Mouse (Mus musculus): ENCODE measurements around the gene Ccdc124.
"Not testable (repeated sequence)": the region's sequence is repeated elsewhere in the genome, so short reads cannot be mapped to it uniquely, and the experiment has no call there.

The Ccdc124 gene

DNA sequence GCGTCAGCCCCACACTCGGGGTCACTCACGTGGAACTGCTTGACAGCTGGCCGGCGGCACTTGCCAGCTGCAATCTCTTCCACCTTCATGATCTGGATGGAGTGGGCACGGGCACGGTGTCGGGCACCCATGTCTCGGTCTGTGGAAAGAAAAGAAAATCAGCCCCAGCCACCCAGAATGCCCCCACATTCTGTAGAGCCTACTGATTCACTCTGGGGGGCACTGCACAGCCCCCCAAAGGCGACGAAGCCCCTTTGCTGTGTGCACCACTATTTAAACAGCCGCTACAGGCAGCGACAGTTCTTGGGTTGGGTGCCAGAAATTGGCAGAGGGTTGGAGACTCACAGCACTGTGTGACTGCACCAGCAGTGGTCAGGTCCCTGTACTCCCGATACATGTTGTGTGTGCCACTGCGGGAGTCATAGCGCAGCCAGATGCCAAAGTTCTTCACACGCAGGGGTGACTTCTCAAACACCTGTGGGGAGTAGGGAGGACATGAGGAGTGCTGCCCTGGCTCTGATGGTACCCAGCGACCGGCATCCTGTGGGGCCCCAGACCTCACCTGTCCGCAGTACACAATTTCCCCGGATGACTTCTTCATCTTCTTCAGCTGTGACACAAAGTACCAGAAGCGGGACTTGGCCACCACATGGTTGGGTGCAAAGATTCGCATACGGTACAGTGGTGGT is 22.0 kb upstream of the Ccdc124 start:
- not testable (repeated sequence) for DNase-seq (ENCODE audit: inconsistent age in 2 of 2, low spot score in 1 of 2)

DNA sequence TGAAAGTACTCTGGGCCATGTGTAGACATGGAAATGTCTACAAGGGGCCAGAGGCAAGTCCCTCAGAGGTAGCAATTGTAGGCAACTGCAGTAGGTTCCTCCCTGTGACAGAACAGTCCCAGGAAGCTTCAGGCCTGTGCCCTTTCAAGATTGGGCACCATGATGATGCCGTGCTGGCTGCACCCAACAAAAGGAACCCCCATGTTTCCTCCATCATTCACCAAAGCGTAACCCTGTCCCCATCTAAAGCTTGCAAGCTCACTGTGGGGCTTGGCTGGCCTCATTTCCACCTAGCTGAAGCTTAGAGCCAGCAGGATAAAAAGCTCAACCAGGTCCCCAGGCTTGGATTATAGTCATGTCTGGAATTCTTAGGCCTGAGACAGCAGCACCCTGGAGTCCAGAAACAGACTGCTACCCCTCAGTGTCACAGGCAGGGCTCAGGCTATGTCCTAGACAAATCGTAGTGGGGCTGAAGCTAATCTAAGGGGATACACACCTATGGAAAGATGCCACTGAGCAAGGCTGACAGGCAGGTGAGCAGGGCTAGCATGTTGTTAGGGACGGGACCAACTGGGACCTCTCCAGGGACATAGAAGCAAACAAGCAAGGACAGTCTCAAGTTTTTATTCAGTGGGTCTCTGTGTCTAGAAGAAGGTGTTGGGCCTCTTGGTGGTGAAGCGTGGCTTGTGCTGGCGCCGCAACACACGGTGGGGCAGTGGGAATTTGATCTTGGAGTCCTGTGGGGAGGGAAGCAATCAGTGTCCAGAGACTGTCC is 21.2 kb upstream of the Ccdc124 start:
- DNase-seq (ENCODE audit: inconsistent age in 2 of 2, low spot score in 1 of 2): no peak

DNA sequence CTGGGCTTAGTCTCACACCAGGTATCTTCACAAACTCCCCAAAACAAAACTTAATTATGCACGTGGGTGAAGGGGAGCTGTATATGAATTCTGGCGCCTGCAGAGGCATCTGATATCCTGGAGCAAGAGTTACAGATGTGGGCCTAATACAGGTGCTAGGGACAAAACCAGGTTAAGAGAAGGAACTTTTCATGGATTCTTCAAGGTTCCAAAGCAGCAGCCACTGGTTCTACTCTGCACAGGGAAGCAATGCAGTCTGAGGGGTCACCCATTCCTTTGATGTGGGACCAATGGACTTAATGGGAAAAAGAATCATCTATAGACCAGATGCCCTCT is 20.6 kb upstream of the Ccdc124 start:
- DNase-seq (ENCODE audit: inconsistent age in 2 of 2, low spot score in 1 of 2): no peak

DNA sequence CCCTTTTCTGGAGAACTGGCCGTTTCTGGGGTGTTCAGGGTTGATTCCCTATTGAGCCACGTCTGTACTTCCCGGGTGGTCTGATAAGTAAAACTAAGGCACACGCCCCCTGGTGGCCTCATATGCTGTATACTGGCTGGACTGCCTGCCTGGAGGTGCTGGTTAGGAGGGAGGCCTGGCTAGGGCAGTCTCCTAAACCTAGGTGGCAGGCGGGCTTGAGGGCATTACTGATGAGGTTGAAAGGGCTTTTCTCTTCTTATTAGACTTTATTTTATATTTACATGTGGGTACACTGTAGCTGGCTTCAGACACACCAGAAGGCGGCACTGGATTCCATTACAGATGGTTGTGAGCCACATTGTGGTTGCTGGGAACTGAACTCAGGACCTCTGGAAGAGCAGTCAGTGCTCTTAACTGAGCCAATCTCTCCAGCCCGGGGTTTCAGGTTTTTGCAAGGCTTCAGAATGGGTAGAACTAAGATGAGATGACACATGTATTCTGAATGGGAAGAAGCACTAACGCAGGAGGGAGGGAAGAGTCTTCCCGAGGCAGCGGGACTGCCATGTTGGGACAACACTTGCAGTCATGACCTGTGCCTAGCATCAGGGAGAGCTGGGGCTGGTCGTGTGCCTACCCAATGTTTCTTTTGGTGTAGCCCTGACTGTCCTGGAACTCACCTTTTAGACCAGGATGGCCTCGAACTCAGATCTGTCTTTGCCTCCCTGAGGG is 20.1 kb upstream of the Ccdc124 start:
- peak; percentile 66 to 86 for DNase-seq (ENCODE audit: inconsistent age in 2 of 2, low spot score in 1 of 2)

DNA sequence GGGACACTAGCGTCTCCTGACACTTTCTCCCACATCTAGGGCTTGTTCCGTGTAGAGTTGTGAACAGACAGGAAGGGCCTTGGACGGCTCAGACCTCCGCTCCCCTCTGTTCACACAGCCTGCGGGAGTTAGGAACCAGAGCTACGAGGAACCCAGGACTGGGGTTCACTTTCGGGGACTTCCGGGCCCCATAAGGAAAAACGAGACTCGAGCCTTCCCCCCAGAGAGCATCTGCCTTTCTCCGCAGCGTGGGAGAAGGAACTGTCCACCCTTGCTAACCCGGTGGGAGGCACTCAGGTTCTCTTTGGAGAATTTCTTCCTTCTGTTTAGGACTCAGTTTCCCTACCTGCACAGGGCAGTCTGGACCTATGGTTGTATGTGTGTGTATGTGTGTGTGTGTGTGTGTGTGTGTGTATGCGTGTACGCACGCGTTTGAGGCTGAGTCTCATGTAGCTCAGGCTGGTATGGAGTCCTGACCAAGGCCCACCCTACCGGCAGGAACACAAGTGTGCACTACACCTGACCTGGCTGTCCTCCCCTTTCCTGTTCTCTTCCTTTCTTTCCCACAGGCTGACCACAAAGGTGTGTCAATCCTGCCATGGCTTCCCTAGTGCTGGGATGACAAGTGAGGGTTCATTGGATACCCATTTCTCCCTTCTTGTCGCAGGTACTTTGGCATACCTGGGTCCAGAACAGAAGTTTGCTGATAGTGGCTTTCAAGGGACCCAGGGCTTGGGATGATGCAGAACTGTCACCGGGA is 19.3 kb upstream of the Ccdc124 start:
- DNase-seq (ENCODE audit: inconsistent age in 2 of 2, low spot score in 1 of 2): no peak

DNA sequence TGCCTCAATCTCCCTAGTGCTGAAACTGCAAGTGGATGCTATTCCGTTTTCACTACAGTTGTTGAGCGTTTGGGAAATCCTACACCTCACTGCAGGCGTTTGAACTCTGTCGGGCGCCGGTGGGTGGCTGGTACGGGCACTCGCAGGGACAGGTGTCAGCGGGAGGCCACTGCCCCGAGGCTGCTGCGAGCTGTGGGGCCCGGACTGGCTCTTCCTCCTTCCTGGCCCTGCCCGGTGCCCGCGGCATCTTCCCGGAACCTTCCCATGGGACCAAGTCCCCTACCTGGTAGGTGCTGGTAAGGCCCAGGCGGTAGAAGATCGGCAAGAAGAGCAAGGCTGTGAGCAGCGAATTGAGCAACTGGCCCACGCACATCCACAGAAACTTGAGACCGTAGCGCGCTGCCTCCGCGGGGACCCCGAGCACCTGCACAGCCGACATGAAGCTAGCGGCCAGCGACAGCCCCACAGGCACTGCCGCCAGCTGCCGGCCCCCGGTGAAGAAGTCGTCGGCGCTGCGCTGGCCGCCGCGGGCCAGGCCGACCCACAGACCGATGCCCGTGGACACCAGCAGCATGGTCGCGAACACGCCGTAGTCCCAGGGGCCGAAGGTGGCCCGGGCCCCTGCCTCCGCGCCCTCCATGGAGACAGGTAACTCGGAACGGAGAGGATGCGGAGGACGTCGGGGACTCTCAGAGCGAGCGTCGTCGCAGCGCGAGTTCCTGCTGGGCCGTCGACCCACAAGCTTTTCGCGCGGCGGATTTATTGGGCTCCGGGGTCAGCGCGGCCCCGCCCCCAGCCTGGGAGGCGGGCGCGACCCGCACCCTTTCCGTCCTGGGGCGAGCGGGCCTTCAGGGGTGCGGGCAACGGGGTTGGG is 18.5 kb upstream of the Ccdc124 start, which contains the start of gene Slc5a5:
TSS of gene Slc5a5 (minus strand) at position 736 of the 874 bp plus-strand sequence.
- DNase-seq (ENCODE audit: inconsistent age in 2 of 2, low spot score in 1 of 2): peak in 1 of 2 experiments; percentile 45

DNA sequence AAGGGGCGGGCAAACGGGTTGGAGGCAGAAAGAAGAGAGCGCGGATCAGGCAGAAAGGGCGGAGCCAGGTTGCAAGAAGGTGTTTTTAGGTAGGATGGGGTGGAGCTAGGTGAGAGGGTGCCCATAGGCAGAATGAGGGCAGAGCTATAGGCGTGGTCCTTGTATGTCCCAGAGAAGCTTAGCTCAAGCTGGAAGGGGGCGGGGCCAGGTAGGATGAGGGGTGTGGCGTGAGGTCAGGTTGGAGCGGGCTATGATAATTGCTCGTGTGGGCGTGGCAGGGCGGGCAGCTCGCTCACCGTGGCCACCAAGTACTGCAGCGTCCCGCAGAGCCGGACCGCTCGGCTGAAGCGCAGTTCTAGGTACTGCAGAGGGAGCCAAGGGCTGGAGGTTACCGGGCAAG is 17.6 kb upstream of the Ccdc124 start:
- DNase-seq (ENCODE audit: inconsistent age in 2 of 2, low spot score in 1 of 2): peak in 1 of 2 experiments; percentile 28

DNA sequence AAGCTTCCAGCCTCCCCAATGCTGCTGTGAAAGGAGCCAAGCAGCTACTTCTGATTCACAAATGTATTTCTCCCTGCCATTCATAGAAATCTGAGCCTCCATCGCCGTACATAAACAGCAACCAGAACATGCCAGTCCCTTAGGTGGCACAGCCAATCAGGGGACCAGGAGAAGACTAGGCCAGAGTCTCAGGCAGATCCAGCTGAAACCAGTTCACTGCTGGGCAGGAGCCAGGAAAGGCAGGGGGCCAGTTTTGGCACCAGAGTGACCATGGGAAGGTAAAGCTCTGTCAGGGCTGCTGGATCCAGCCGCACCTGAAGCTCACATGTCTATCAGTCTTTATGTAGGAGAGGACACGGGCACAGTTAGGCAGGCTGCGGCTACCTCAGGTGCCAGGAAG is 16.9 kb upstream of the Ccdc124 start:
- DNase-seq (ENCODE audit: inconsistent age in 2 of 2, low spot score in 1 of 2): no peak

DNA sequence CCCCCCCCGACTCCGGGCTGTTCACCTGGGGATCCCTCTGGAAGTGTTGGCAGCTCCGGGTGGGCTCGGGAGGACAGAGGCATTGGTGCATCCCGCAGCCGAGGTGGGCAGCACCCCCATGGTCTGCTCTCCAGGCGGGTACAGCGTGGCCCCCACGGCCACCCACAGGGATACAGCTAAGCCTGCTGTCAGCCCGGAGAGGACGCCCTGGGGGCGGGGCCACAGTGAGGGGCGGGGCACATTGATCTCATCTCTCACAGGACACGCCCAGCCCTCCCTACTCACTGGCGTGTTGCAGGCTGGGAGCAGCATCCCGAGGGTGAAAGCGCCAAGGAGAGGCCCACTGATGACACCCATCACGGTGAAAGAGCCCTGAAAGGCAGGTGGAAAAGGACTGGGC is 13.9 kb upstream of the Ccdc124 start:
- peak in 1 of 2 experiments; percentile 61 for DNase-seq (ENCODE audit: inconsistent age in 2 of 2, low spot score in 1 of 2)

DNA sequence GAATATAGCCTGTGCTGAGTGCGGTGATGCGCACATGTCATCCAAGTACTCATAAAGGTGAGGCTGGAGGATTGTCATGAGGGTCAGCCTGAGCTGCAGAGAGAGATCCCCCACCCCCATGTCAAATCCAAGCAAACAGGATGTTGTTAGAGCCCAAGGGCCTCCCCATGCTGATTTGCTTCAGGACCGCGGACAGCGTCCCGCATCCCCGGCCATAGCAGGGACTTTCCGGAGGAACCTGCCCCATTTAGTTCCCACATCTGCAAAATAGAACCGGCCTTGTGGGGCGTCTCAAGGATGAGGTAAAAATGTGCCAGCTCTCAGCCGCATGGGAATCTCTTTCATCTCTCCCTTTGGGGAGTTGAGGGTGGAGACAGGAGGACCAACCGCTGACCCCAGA is 11.9 kb upstream of the Ccdc124 start:
- DNase-seq (ENCODE audit: inconsistent age in 2 of 2, low spot score in 1 of 2): peak in 1 of 2 experiments; percentile 56

DNA sequence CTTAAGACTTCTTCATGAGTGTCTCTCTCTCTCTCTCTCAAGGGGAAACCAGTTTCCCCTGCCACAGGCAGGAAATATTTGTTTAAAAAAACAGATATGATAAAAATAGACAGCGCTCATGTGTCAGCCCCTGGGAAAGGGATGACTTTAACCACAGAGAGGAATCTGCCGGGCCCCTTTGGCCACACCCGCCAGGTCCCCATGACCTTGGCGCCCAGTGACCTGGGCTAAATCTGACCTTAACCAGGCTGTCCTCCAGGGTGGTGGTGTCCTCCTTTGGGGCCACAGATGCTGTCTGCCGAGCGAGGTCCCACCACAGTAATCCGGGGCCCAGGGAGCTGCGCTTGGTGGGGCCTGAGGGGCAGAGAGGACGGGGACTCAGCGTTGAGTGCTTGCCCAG is 10.9 kb upstream of the Ccdc124 start:
- DNase-seq (ENCODE audit: inconsistent age in 2 of 2, low spot score in 1 of 2): no peak

DNA sequence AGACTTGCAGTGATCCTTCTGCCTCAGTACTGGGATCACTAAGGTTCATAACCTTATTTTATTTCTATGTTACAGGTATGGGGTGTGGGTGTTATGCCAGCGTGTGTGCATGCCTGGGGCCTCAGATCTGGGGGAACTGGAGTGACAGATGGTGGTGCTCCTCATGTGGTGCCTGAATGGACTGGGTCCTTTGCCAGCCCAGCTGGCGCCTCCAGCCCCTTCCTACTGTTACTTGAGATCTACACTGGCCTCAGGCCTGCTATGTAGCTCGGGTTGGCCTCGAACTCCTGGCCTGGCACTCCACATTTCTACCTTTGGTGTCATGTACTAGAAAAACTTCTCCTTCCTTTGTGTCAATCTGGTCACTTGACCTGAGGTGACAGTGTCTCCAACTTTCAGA is 10.5 kb upstream of the Ccdc124 start:
- DNase-seq (ENCODE audit: inconsistent age in 2 of 2, low spot score in 1 of 2): no peak

DNA sequence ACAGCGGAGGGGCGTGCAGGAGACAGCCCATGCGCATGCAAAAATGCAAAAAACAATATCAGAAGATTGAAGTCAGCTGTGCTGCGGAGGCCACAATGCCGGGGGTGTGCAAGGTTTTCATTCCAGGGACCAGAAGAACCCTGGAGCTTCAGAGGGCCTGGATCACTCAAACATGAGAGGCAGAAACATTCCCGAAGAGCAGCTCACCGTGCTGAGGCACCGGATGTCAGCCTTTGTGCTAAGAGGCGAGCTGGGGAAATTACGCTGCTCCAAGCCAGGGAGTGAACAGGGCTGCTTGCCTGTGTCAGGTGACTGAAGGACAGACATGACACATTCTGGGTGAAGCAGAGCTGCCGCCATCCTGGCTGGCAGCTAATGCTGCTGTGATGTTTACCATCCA is 6.8 kb upstream of the Ccdc124 start:
- DNase-seq (ENCODE audit: inconsistent age in 2 of 2, low spot score in 1 of 2): peak in 1 of 2 experiments; percentile 34

DNA sequence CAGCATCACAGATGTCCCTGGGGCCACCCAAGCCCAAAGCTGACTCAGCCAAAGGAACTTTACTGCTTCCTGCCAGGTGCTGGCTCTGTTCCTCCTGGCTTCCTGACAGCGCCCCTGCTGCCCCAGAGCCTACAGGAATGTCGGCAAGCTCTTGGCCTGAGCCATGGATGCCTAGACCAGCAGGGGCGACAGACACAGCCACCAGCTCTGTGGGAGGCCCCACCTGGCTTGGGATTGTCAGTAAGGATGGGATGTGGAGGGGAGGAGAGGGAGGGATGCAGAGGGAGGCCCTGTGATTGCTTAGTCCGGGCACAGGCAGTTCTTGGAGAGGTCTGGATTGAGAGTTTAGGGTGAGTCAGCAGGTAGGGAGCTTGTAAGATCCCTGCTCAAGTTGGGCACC is 6.4 kb upstream of the Ccdc124 start:
- peak; percentile 42 to 58 for DNase-seq (ENCODE audit: inconsistent age in 2 of 2, low spot score in 1 of 2)

DNA sequence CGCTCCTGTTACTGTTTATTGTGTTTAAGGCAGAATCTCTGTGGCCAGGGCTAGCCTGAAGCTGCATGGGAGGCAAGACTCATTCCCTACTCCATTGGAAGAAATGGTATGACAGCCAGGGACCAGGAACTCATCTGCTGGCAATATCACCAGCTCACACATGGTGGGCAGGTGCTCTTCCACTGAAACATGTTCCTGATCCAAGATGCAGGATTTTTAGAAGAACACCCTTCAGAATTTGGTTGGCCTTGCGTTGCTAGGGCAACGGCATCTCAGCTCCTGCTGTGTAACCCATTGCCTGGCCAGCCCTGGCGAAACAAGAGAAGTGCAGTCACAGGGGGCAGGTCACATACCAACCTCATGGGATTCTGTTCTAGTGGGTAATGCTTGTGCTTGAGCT is 5.8 kb upstream of the Ccdc124 start:
- DNase-seq (ENCODE audit: inconsistent age in 2 of 2, low spot score in 1 of 2): no peak

DNA sequence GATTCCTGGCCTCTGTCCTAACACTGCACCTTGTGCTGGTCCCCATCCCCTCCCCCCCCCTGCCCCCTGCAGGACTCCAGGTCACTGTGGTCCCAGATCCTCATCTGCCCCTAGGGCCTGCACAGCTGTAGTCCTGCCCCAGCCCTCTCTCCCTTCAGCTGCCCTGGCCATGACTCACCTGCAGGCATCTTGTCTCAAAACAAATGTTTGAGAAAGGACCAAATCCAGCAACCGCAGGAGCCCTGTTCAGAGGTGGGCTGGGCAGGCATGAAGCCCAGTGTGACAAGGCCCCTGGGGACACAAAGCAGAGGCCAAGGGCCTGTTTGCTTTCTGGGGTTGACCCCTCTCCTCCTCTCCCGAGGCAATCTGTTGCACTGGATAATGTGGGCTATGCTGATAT is 4.4 kb upstream of the Ccdc124 start:
- DNase-seq (ENCODE audit: inconsistent age in 2 of 2, low spot score in 1 of 2): no peak

DNA sequence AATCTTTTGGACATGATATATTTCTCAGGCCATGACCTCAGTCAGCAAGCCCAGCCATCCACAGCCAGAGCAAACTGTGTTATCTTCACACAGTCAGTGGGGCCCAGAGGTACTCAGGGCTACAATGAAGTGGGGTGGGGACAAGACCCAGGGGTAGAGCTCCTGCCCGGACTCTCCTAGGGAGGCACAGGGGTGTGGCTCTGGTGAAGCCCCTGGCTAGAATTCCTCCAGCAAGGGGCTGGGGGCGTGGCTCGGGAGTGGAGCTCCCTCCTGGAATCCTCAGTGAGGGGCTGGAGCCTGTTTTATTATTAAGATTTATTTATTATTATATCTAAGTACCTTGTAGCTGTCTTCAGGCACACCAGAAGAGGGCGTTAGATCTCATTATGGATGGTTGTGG is 2.6 kb upstream of the Ccdc124 start:
- peak in 1 of 2 experiments; percentile 20 for DNase-seq (ENCODE audit: inconsistent age in 2 of 2, low spot score in 1 of 2)

DNA sequence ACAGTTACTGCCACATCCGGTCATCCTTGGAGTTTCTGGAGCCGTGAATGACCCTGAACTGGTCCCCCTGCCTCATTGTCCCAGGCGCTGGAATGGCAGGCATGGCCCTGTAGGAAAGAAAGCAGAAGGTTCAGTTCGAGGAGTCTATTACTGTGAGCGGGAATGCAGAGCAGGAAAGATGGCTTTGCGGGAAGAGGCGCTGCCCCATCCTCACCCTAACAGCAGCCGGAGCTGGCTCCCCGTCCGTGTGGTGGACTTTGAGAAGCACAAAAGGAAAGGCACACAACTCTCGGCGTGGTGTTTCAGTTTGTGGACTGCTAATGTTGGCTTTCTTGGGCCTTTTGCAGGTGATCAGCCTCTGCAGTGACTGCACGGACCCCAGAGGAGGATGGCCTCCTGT is 706 bp upstream of the Ccdc124 start:
- peak in 1 of 2 experiments; percentile 47 for DNase-seq (ENCODE audit: inconsistent age in 2 of 2, low spot score in 1 of 2)

DNA sequence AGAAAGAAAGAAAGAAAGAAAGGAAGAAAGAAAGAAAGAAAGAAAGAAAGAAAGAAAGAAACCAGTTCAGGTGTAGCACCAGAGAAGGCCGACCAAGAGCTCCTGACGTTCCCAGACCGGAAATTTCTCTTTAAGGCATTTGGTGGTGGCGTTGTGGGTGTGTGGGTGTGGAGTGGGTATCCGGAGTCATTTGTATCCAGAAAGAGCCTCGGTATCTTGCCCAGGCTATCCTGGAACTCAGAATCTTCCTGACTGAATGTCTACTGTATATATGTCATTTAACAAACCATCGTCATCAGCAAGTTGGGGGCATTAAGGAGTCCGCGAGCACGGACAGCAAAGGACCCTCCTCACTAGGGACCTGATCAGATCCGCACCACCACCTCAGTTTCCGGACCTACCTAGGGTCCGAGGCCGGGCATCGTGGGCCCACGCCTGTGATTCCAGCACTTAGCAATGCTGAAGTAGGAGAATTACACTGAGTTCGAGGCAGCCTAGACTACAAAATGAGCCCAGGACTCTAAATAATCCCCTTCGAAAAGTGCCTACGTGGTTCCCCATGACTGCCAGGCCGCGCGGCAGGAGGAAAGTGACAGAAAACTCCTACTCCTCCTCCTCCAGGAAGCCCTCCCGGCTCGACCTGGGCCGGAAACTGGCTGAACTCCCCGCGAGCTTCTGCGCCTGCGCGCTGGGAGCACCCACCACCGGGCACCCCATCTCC is 932 bp downstream of the Ccdc124 start:
- DNase-seq (ENCODE audit: inconsistent age in 2 of 2, low spot score in 1 of 2): no peak
